Mouse (Mus musculus) heart, postnatal 0 days (tissue): ENCODE results near the gene Krt18. TPM values are rescaled to one million over a fixed set of nuclear protein-coding genes. Genes with fewer than 3 reads are reported as not detected.

Experiments used
- ATAC-seq: fragments of 200-750 bp; cut with Nextera tagmentation; 2 replicates; pipeline ENCODE4 v1.8.0; 2017; ENCODE audit warnings: low read depth, moderate number of reproducible peaks, moderate library complexity; ENCODE audit not compliant: insufficient read depth
- DNase-seq: peaks from one replicate; pipeline ENCODE4 v3.0.0-alpha.2; 2016; ENCODE audit warnings: low spot score
- H3K27ac ChIP-seq: fragments of 300-500 bp; sonication (generic); 2 replicates; pipeline ENCODE4 v1.5.1; 2014; ENCODE audit warnings: low read depth, mild to moderate bottlenecking
- H3K27me3 ChIP-seq: fragments of 300-500 bp; sonication (generic); 2 replicates; pipeline ENCODE4 v1.6.1; 2014; ENCODE audit warnings: low read length, mixed read lengths; ENCODE audit not compliant: control insufficient read depth, insufficient read depth
- H3K36me3 ChIP-seq: fragments of 300-500 bp; sonication (generic); replicated peaks from 2 replicates; pipeline ENCODE4 v1.6.1; 2014; ENCODE audit warnings: low read length, mixed read lengths; ENCODE audit not compliant: control insufficient read depth, insufficient read depth
- H3K4me1 ChIP-seq: fragments of 300-500 bp; sonication (generic); 2 replicates; pipeline ENCODE4 v1.6.1; 2014; ENCODE audit warnings: antibody characterized with exemption; ENCODE audit not compliant: control insufficient read depth, insufficient read depth
- H3K4me2 ChIP-seq: fragments of 300-500 bp; sonication (generic); 2 replicates; pipeline ENCODE4 v1.6.1; 2014; ENCODE audit warnings: low read depth, mild to moderate bottlenecking, low read length, moderate library complexity
- H3K4me3 ChIP-seq: fragments of 300-500 bp; sonication (generic); 2 replicates; pipeline ENCODE4 v1.5.1; 2014; ENCODE audit warnings: low read depth, low read length
- H3K9ac ChIP-seq: fragments of 300-500 bp; sonication (generic); replicated peaks from 2 replicates; pipeline ENCODE4 v1.6.1; 2014; ENCODE audit warnings: low read depth, low read length, mixed read lengths
- H3K9me3 ChIP-seq: fragments of 300-500 bp; sonication (generic); replicated peaks from 2 replicates; pipeline ENCODE4 v1.6.1; 2016; ENCODE audit warnings: low read length; ENCODE audit not compliant: control insufficient read depth
- CTCF ChIP-seq: IDR thresholded peaks from 2 replicates; pipeline ENCODE4 v1.5.1; 2016; ENCODE audit warnings: antibody characterized with exemption, control low read depth, low read depth
- EP300 ChIP-seq: IDR thresholded peaks from 2 replicates; pipeline ENCODE4 v1.6.1; 2016; ENCODE audit warnings: antibody characterized with exemption, low read depth
- WGBS: fragments of 180-500 bp; shearing (Covaris S2); extraction: QIAGEN DNeasy Blood & Tissue Kit; methylation state at CpG from one replicate; pipeline ENCODE4 v1.1.7; 2014; 5-methylcytosine and 5-hydroxymethylcytosine counted together
- polyA plus RNA-seq: library from polyadenylated mRNA; unstranded; fragments of >200 nt; fragmentation: Nextera tagmentation; extraction: Ambion mirVana; gene quantifications from 2 replicates; pipeline ENCODE4 v1.2.1, GENCODE M21; 2015
- total RNA-seq: library from RNA; depleted of rRNA; stranded (reverse); fragments of >200 nt; gene quantifications from 2 replicates; pipeline ENCODE4 v1.2.3, GENCODE M21; 2014; ENCODE audit warnings: low replicate concordance; rRNA removed

Gene Krt18
- total and polyA plus RNA-seq, 2 experiments from 2014 or later, result 15.3 to 75.9 TPM

DNA sequence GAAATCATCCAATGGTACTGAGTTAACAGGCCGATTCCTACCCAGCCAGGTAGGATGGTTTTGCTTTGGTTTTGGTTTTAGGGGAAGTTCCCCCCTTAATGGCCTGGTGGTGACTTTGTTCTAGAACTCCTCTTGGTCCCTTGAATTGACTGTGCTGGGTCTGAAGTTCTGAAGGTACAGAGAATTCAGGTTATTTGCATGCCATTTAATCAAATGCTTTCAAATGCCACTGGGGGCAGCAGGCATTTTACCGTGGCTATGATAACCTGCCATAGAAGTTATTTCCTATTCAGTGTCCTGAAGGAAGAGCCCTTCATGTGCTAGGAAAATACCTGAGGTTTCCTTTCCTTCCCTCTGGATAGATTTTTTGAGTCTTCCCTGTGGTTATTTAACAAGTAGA is 52.4 kb downstream of the Krt18 start:
- no peak for DNase-seq
- H3K36me3 ChIP-seq, result peaks cover 35% of the 10 kb centered on the region
- no peak overlapping the region for H3K4me3 ChIP-seq
- H3K4me2 ChIP-seq, result no peak overlapping the region
- 52% methylated on average over 2 of the region's 2 CpGs for WGBS
- H3K9me3 ChIP-seq, result no peaks in the 10 kb centered on the region
- no peak for ATAC-seq
- H3K4me1 ChIP-seq, result peaks cover 9% of the 10 kb centered on the region; the same call in 1 of the 2 replicates
- no peak overlapping the region for H3K9ac ChIP-seq
- no peak for TF ChIP-seq EP300
- TF ChIP-seq CTCF, result peak; percentile 13; the same call in 1 of the 2 replicates
- no peak overlapping the region for H3K27ac ChIP-seq
- H3K27me3 ChIP-seq, result no peaks in the 10 kb centered on the region

Other genes starting within 250 kb of the Krt18 start
- not detected in 2 replicates for gene Krt72, start 241.7 kb upstream of the Krt18 start, total RNA-seq
- gene Krt72, start 241.7 kb upstream of the Krt18 start, polyA plus RNA-seq, result not detected in 2 replicates
- gene Krt73, start 225.8 kb upstream of the Krt18 start, total RNA-seq, result not detected in 2 replicates
- gene Krt73, start 225.8 kb upstream of the Krt18 start, polyA plus RNA-seq, result not detected in 2 replicates
- not detected in 2 replicates for gene Krt2, start 210.0 kb upstream of the Krt18 start, total RNA-seq
- not detected in 2 replicates for gene Krt2, start 210.0 kb upstream of the Krt18 start, polyA plus RNA-seq
- gene Krt1, start 177.4 kb upstream of the Krt18 start, total RNA-seq, result not detected in 2 replicates
- 0.31 TPM in 1 of 2 replicates, not detected in the other for gene Krt1, start 177.4 kb upstream of the Krt18 start, polyA plus RNA-seq
- gene Krt77, start 158.5 kb upstream of the Krt18 start, total RNA-seq, result not detected in 2 replicates
- gene Krt77, start 158.5 kb upstream of the Krt18 start, polyA plus RNA-seq, result not detected in 2 replicates
- gene Krt76, start 135.3 kb upstream of the Krt18 start, total RNA-seq, result not detected in 2 replicates
- gene Krt76, start 135.3 kb upstream of the Krt18 start, polyA plus RNA-seq, result not detected in 2 replicates
- 5.4 TPM in 1 of 2 replicates, not detected in the other for gene Krt4, start 103.4 kb upstream of the Krt18 start, total RNA-seq
- gene Krt4, start 103.4 kb upstream of the Krt18 start, polyA plus RNA-seq, result 0.12 TPM in 1 of 2 replicates, not detected in the other
- gene Krt79, start 87.9 kb upstream of the Krt18 start, total RNA-seq, result not detected in 2 replicates
- gene Krt79, start 87.9 kb upstream of the Krt18 start, polyA plus RNA-seq, result 0.31 and 0.44 TPM in 2 replicates
- gene Krt78, start 73.9 kb upstream of the Krt18 start, total RNA-seq, result not detected in 2 replicates
- not detected in 2 replicates for gene Krt78, start 73.9 kb upstream of the Krt18 start, polyA plus RNA-seq
- 19.0 and 110 TPM in 2 replicates for gene Krt8, start 23.7 kb upstream of the Krt18 start, total RNA-seq
- gene Krt8, start 23.7 kb upstream of the Krt18 start, polyA plus RNA-seq, result 7.2 and 10.0 TPM in 2 replicates
- 109 and 110 TPM in 2 replicates for gene Eif4b, start 45.6 kb downstream of the Krt18 start, total RNA-seq
- gene Eif4b, start 45.6 kb downstream of the Krt18 start, polyA plus RNA-seq, result 40.6 and 46.0 TPM in 2 replicates
- 40.3 and 57.9 TPM in 2 replicates for gene Tns2, start 72.2 kb downstream of the Krt18 start, total RNA-seq
- 21.9 and 24.6 TPM in 2 replicates for gene Tns2, start 72.2 kb downstream of the Krt18 start, polyA plus RNA-seq
- gene Spryd3, start 108.1 kb downstream of the Krt18 start, total RNA-seq, result 20.0 and 22.8 TPM in 2 replicates
- gene Spryd3, start 108.1 kb downstream of the Krt18 start, polyA plus RNA-seq, result 15.1 and 16.0 TPM in 2 replicates
- gene Igfbp6, start 116.2 kb downstream of the Krt18 start, total RNA-seq, result 30.5 and 35.4 TPM in 2 replicates
- 24.0 and 24.2 TPM in 2 replicates for gene Igfbp6, start 116.2 kb downstream of the Krt18 start, polyA plus RNA-seq
- gene Soat2, start 122.3 kb downstream of the Krt18 start, total RNA-seq, result 1.7 TPM in 1 of 2 replicates, not detected in the other
- gene Soat2, start 122.3 kb downstream of the Krt18 start, polyA plus RNA-seq, result 0.08 and 0.14 TPM in 2 replicates
- gene Zfp740, start 175.1 kb downstream of the Krt18 start, total RNA-seq, result 31.1 and 38.4 TPM in 2 replicates
- gene Zfp740, start 175.1 kb downstream of the Krt18 start, polyA plus RNA-seq, result 17.7 and 18.8 TPM in 2 replicates
- 43.9 and 64.7 TPM in 2 replicates for gene Csad, start 176.5 kb downstream of the Krt18 start, total RNA-seq
- gene Csad, start 176.5 kb downstream of the Krt18 start, polyA plus RNA-seq, result 27.7 and 33.1 TPM in 2 replicates
- gene Itgb7, start 203.8 kb downstream of the Krt18 start, total RNA-seq, result 0.23 and 1.1 TPM in 2 replicates
- 0.79 and 0.92 TPM in 2 replicates for gene Itgb7, start 203.8 kb downstream of the Krt18 start, polyA plus RNA-seq
- gene Rarg, start 229.3 kb downstream of the Krt18 start, total RNA-seq, result 8.9 and 9.7 TPM in 2 replicates
- 5.4 and 6.0 TPM in 2 replicates for gene Rarg, start 229.3 kb downstream of the Krt18 start, polyA plus RNA-seq
- gene Gm9918, start 242.4 kb downstream of the Krt18 start, total RNA-seq, result not detected in 2 replicates
- gene Gm9918, start 242.4 kb downstream of the Krt18 start, polyA plus RNA-seq, result not detected in 2 replicates